Mouse (Mus musculus): ENCODE results near the gene Sept9.
A peak's percentile ranks its signal among the peaks of the same experiment; 100 is the strongest.

Gene Sept9

GRCm38 (mm10) chr11:117175472-117175871 is 24.0 kb upstream of the Sept9 start:
- no peak for DNase-seq (ENCODE audit: low spot score in 2 of 2)

DNA sequence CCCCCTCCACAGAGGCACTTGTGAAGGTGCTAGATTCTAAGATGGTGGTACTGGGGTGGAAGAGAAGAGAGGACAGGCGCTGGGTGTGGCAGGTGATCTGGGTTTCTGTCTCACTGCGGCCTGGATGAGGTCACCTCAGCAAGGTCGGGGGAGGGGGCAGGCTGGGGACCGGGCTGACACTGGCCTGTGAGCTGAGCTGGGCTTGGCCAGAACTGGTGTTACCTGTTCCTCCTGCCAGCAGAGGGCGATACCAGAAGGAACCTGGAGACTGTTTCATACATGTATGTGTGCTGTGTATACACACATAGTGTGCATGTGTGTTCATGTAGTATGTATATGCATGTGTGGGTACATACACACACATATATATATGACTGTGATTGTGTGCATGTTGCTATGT is 23.2 kb upstream of the Sept9 start:
- DNase-seq (ENCODE audit: low spot score in 2 of 2), result no peak

DNA sequence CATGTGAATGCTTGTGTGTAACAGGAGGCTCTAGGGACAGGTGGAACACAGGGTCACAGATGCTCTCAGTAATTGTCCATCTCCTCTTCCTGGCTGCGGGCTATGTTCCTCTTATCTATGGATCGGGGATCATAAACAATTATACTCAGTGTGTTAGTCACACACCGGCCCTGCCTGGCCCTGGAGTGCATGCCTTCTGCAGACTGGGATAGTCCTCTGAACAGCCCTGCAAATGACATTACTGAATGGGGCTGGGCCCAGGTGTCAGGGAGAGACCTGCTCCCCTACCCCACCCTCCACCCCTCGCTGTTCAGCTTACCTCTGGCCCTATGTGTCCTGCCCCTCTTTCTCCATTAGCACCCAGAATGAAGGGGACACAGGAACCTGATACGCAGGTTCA is 22.6 kb upstream of the Sept9 start:
- DNase-seq (ENCODE audit: low spot score in 2 of 2), result no peak

DNA sequence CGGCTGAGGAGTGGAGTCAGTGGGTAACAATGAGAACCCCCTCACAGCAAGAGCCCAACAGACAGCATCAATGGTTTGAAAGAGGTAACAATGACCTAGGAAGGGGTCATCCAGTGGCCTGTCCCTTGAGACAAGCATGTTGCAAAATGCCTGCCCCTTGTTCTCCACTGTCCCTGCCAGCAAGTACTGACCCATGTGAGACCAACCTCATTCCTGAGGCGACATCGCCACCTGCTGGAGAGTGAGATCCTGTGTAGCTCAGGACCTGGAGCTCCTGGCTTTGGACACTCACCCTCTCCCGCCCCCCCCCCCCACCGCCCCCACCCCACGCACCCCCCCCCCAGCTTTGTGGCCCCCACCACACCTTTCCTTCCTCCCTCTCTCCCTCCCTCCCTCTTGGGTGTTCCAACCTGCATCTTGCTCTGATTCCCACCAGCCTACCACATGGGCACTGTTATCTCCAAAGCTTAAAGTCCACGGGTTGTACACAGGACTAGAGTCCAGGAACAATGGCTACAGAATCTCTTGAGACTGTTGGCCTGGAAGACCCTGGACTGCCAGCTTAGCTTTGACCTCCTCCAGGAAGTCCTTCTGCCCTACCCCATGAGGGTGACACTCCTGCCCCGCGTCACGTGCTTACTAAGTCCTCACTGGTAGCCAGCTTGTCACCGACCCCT is 22.0 kb upstream of the Sept9 start:
- peak; percentile 89 to 93 for DNase-seq (ENCODE audit: low spot score in 2 of 2)

DNA sequence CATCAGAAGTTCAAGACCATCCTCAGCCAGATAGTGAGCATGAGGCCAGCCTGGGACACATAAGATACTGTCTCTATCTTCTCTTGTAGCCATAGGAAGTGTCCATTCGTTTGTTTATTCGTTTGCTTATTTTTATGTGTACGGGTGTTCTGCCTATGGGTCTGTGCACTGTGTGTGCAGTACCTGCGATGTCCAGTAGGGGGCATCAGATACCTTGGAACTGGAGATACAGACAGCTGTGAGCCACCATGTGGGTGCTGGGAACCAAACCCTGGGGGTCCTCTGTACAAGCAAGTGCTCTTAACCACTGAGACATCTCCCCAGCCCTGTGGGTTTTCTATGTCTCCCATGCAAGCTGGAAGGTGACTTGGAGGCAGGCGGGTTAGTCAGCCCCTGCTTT is 19.6 kb upstream of the Sept9 start:
- no peak for DNase-seq (ENCODE audit: low spot score in 2 of 2)

DNA sequence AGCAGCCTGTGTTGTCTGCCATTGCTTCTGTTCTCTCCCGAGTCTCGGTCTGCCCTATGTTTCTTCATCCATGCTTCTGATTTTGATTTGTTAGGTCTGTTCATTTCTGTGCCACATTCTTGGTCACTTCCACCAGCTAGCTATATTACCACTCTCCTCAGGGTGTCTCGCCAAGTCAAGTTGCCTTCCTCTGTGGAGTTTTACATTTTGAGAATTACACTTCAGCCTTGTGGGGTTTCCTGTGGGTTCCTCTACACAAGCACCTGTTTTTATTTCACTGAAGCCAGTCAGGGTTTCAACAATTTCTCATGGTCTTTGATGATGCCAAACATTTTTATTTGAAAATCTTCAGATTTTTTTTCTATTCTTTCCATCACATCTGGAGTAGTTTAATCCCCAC is 16.7 kb upstream of the Sept9 start:
- DNase-seq (ENCODE audit: low spot score in 2 of 2), result no peak

DNA sequence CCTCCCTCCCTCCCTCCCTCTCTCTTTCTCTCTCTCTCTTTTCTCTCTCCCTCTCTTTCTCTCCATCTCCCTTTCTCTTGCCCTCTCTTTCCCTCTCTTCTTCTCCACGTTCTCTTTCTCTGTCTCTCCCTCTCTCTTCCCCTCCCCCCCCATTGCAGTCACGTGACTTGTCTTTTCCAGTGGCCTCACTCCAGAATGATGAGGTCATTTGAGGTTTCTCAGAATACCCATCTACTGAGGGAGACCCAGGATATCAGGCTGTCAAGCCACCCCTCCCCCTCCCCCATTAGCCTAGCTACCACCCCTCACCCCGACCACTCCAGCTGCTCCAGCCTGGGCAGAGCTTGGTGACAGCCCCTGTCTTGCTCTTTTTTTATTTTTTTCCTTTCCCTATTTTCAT is 16.2 kb upstream of the Sept9 start:
- no peak for DNase-seq (ENCODE audit: low spot score in 2 of 2)

DNA sequence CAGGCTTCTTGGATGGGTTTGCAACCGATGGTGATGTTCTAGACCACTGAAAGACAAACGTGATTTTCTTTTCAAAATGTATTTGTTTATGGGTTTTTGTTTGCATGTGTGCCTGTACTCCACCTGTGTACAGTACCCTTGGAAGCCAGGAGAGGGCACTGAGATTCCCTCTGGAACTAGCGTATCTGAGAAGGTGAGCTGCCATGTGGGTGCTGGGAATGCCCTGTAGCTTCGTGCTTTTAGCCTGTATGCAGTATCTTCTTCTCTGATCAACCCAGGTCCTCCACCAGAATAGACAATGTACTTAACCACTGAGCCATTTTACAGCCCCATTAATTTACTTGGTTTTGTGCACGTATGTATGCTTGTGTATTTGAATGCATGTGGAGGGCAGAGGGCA is 15.6 kb upstream of the Sept9 start:
- DNase-seq (ENCODE audit: low spot score in 2 of 2), result no peak

DNA sequence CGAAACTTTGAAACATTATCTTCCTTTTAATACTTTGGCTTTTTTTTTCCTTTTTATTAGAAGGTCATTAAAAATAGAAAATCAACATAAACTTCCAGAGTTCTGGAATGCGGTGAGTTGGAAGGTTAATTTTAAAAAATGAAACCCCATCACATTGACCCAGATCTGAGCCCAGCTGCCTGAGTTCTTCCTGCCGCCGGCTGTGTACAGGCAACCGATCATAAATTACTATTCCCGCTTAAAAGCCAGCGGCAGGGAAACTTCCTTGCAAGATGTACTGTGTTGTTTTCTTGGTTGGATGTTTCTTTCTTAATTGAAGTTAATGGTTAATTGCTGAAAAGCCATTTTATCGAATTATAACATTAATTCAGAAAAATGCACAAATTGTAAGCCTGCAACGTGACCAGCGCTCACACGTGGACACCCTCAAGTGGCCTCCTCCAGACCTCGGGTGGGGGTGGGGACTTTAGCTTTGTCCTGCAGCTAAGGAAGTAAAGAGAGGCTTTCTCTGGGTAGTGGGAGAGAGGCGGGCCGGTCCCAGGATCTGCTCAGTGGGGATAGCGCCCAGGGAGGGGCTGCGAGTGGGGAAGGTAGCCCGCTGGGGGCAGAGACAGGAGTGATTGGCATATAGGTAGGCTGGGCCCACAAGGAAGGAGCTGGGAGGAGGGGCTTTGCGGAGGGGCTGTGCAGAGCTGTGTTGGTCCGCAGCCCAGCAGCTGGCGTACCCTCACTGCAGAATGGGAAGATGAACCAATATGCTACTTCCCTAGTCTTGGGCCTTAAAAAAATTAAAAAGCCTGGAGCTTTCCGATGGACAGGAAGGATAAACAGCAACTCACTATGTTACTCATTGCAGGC is 14.2 kb upstream of the Sept9 start:
- DNase-seq (ENCODE audit: low spot score in 2 of 2), result no peak

GRCm38 (mm10) chr11:117191524-117191923 is 7.9 kb upstream of the Sept9 start:
- no peak for DNase-seq (ENCODE audit: low spot score in 2 of 2)

GRCm38 (mm10) chr11:117194475-117194937 is 5.0 kb upstream of the Sept9 start:
- no peak for DNase-seq (ENCODE audit: low spot score in 2 of 2)

DNA sequence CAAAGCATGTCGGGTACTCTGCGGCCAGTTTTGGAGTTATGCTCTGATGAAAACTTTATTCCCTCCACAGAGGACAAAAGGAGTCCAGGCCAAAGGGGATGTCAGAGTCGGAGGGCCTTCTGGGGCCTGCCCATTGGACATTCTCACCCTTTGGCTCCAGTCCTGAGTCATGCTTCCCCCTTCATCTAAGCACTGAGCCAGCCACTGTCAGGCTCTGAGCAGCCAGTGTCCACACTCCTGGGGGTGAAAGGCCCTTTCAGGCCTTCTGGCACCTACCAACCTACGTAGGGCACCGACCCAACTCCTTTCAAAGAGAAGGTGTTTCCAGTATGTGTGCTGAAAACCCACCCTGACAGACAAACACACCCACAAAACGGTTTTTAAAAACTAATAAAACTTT is 3.8 kb upstream of the Sept9 start:
- DNase-seq (ENCODE audit: low spot score in 2 of 2), result no peak

GRCm38 (mm10) chr11:117196681-117197080 is 2.8 kb upstream of the Sept9 start:
- no peak for DNase-seq (ENCODE audit: low spot score in 2 of 2)

- DNase-seq (ENCODE audit: low spot score in 2 of 2), result no peak
Observed at GRCm38 (mm10) chr11:117198122-117198521, 1.3 kb upstream of the Sept9 start.

- DNase-seq (ENCODE audit: low spot score in 2 of 2), result no peak
Observed at GRCm38 (mm10) chr11:117201846-117202245, 2.4 kb downstream of the Sept9 start.

GRCm38 (mm10) chr11:117204606-117205005 is 5.1 kb downstream of the Sept9 start:
- no peak for DNase-seq (ENCODE audit: low spot score in 2 of 2)

- DNase-seq (ENCODE audit: low spot score in 2 of 2), result no peak
Observed at GRCm38 (mm10) chr11:117205042-117205441, 5.6 kb downstream of the Sept9 start.

DNA sequence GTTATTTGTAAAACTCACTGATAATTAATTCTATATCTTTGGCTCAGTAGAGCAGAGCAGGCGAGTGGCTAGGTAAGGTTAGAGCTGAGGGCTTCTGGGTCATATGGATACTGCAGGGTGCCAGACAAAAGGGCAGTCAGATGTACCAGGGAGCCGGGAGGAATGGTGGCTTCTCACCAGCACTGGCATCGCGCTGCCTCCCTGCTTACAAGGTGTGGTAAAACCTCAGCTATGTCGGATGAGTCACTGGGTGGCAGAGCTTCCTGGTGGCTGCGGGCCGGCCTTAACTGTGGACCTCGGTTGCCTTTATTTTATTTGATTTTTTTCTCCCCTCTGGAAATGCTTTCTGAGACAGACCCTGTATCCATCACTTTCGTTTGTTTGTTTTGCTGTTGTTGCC is 6.0 kb downstream of the Sept9 start:
- no peak for DNase-seq (ENCODE audit: low spot score in 2 of 2)

DNA sequence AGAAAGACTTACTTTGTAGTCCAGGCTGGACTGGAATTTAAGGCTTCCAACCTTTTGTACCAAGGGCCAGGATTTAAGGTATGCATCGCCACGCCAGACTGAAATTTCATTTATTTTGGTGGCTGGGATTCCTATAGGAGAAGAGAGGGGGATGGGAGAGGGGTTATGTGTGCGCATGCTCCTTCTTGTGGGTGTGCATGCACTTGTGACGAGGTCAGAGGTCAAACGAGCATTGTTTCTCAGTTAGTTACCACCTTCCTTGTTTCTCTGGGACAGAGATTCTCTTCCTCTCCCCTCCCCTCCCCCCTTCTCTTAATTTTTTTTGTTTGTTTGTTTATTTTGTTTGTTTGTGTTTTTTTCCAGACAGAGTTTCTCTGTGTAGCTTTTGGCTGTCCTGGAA is 8.0 kb downstream of the Sept9 start:
- DNase-seq (ENCODE audit: low spot score in 2 of 2), result no peak

GRCm38 (mm10) chr11:117208151-117208673 is 8.8 kb downstream of the Sept9 start:
- no peak for DNase-seq (ENCODE audit: low spot score in 2 of 2)

DNA sequence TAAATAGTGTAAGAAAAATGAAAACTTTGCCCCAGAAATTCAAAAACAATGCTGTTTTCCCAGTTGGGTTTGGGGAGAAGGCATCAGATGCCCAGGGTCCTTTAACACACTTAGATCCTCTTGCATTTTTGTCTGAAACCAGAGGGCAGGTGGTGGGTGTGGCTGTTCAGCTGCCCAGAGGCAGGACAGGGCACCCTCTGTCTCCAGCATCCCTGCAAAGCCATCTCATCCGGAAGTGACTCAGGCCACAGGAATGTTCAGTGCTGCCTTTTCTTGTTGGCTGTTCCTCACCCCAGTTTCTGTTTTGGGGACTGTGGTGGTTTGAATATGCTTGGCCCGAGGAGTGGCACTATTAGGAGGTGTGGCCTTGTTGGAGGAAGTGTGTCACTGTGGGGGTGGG is 17.3 kb downstream of the Sept9 start:
- no peak for DNase-seq (ENCODE audit: low spot score in 2 of 2)

- no peak for DNase-seq (ENCODE audit: low spot score in 2 of 2)
Observed at GRCm38 (mm10) chr11:117218070-117218469, 18.6 kb downstream of the Sept9 start.

GRCm38 (mm10) chr11:117218498-117218897 is 19.0 kb downstream of the Sept9 start:
- DNase-seq (ENCODE audit: low spot score in 2 of 2), result no peak

Data from frontal cortex, postnatal 25 days (tissue).